Mouse (Mus musculus) limb, embryonic 12.5 days (tissue): ENCODE measurements around the gene Mboat2. TPM values are rescaled to one million over a fixed set of nuclear protein-coding genes. Genes with fewer than 3 reads are reported as not detected.

Experiments
- ATAC-seq: fragments of 200-750 bp; cut with Nextera tagmentation; 2 replicates; pipeline ENCODE4 v1.8.0; 2017; ENCODE audit warnings: low read depth, moderate TSS enrichment; ENCODE audit not compliant: insufficient number of reproducible peaks, insufficient read depth, low FRiP score, low TSS enrichment
- H3K27ac ChIP-seq: fragments of 300-500 bp; sonication (generic); 2 replicates; pipeline ENCODE4 v1.5.1; 2016; ENCODE audit warnings: mild to moderate bottlenecking, moderate library complexity
- H3K27me3 ChIP-seq: fragments of 300-500 bp; sonication (generic); 2 replicates; pipeline ENCODE4 v1.6.1; 2016; ENCODE audit warnings: mild to moderate bottlenecking, moderate library complexity
- H3K36me3 ChIP-seq: fragments of 300-500 bp; sonication (generic); 2 replicates; pipeline ENCODE4 v1.6.1; 2016; ENCODE audit warnings: mild to moderate bottlenecking, moderate library complexity
- H3K4me1 ChIP-seq: fragments of 300-500 bp; sonication (generic); replicated peaks from 2 replicates; pipeline ENCODE4 v1.6.1; 2016
- H3K4me2 ChIP-seq: fragments of 300-500 bp; sonication (generic); 2 replicates; pipeline ENCODE4 v1.6.1; 2016; ENCODE audit warnings: mild to moderate bottlenecking, moderate library complexity
- H3K4me3 ChIP-seq: fragments of 300-500 bp; sonication (generic); replicated peaks from 2 replicates; pipeline ENCODE4 v1.5.1; 2016; ENCODE audit warnings: mild to moderate bottlenecking
- H3K9ac ChIP-seq: fragments of 300-500 bp; sonication (generic); replicated peaks from 2 replicates; pipeline ENCODE4 v1.6.1; 2016; ENCODE audit warnings: mild to moderate bottlenecking, moderate library complexity
- H3K9me3 ChIP-seq: fragments of 300-500 bp; sonication (generic); 2 replicates; pipeline ENCODE4 v1.6.1; 2016; ENCODE audit warnings: mild to moderate bottlenecking, moderate library complexity
- WGBS: fragments of 180-500 bp; shearing (Covaris S2); methylation state at CpG from one replicate; pipeline ENCODE4 v1.1.7; 2016; 5-methylcytosine and 5-hydroxymethylcytosine counted together
- polyA plus RNA-seq: library from polyadenylated mRNA; unstranded; fragments of >200 nt; fragmentation: Nextera tagmentation; extraction: Ambion mirVana; gene quantifications from 2 replicates; pipeline ENCODE4 v1.2.1, GENCODE M21; 2016

The Mboat2 gene
- polyA plus RNA-seq, 1 experiment from 2014 or later: 59.1 TPM

GRCm38 (mm10) chr12:24929043-24929442, 98.4 kb downstream of the Mboat2 start:
- peaks cover 37% of the 10 kb centered on the region for H3K36me3 ChIP-seq
- no peaks in the 10 kb centered on the region for H3K27me3 ChIP-seq
- H3K4me2 ChIP-seq: no peak overlapping the region
- no peak for ATAC-seq
- WGBS: 81% methylated on average over 7 of the region's 7 CpGs
- peak overlapping the region; percentile 56; the same call in 1 of the 2 replicates for H3K27ac ChIP-seq
- no peak overlapping the region for H3K9ac ChIP-seq
- no peak overlapping the region for H3K4me3 ChIP-seq
- no peaks in the 10 kb centered on the region for H3K9me3 ChIP-seq
- H3K4me1 ChIP-seq: peaks cover 9% of the 10 kb centered on the region; the same call in 1 of the 2 replicates

- Histone ChIP-seq H3K27ac (no peak overlapping the region), H3K4me2 (no peak overlapping the region), H3K4me1 (peaks cover 7% of the 10 kb centered on the region; the same call in 1 of the 2 replicates), H3K27me3 (no peaks in the 10 kb centered on the region), H3K9ac (no peak overlapping the region), H3K4me3 (no peak overlapping the region), H3K9me3 (no peaks in the 10 kb centered on the region), H3K36me3 (peaks cover 38% of the 10 kb centered on the region)
- 89% methylated on average over 3 of the region's 3 CpGs for WGBS
- ATAC-seq: no peak
Measured at GRCm38 (mm10) chr12:24930760-24931159, 100.1 kb downstream of the Mboat2 start.

- Histone ChIP-seq H3K4me1 (peaks cover 7% of the 10 kb centered on the region; the same call in 1 of the 2 replicates), H3K4me2 (no peak overlapping the region), H3K9ac (no peak overlapping the region), H3K9me3 (no peaks in the 10 kb centered on the region), H3K27ac (no peak overlapping the region), H3K36me3 (peaks cover 41% of the 10 kb centered on the region), H3K27me3 (no peaks in the 10 kb centered on the region), H3K4me3 (no peak overlapping the region)
- no peak for ATAC-seq
- WGBS: 79% methylated on average over 6 of the region's 6 CpGs
Measured at GRCm38 (mm10) chr12:24932120-24932519, 101.4 kb downstream of the Mboat2 start.

- peaks cover 40% of the 10 kb centered on the region for H3K36me3 ChIP-seq
- no peaks in the 10 kb centered on the region for H3K27me3 ChIP-seq
- ATAC-seq: no peak
- WGBS: 91% methylated on average over 1 of the region's 1 CpGs
- H3K9me3 ChIP-seq: no peaks in the 10 kb centered on the region
- H3K4me1 ChIP-seq: peaks cover 7% of the 10 kb centered on the region; the same call in 1 of the 2 replicates
- H3K27ac ChIP-seq: no peak overlapping the region
- H3K4me3 ChIP-seq: no peak overlapping the region
- no peak overlapping the region for H3K9ac ChIP-seq
- no peak overlapping the region for H3K4me2 ChIP-seq
Measured at GRCm38 (mm10) chr12:24933206-24933775, 102.6 kb downstream of the Mboat2 start.

- WGBS: 87% methylated on average over 3 of the region's 3 CpGs
- peaks cover 34% of the 10 kb centered on the region for H3K36me3 ChIP-seq
Measured at GRCm38 (mm10) chr12:24933996-24934395, 103.3 kb downstream of the Mboat2 start.

GRCm38 (mm10) chr12:24936281-24936680, 105.6 kb downstream of the Mboat2 start:
- H3K4me3 ChIP-seq: no peak overlapping the region

More at GRCm38 (mm10) chr12:24933996-24934395, 103.3 kb downstream of the Mboat2 start:
- Histone ChIP-seq H3K4me3 (no peak overlapping the region), H3K9ac (no peak overlapping the region), H3K9me3 (no peaks in the 10 kb centered on the region), H3K4me1 (peaks cover 1% of the 10 kb centered on the region; the same call in 1 of the 2 replicates), H3K4me2 (no peak overlapping the region), H3K27ac (no peak overlapping the region), H3K27me3 (no peaks in the 10 kb centered on the region)
- ATAC-seq: no peak

GRCm38 (mm10) chr12:24939372-24939771, 108.7 kb downstream of the Mboat2 start:
- 95% methylated on average over 8 of the region's 8 CpGs for WGBS
- Histone ChIP-seq H3K36me3 (peaks cover 63% of the 10 kb centered on the region), H3K4me2 (no peak overlapping the region), H3K9ac (no peak overlapping the region), H3K9me3 (no peaks in the 10 kb centered on the region), H3K27ac (no peak overlapping the region), H3K4me1 (no peaks in the 10 kb centered on the region), H3K4me3 (no peak overlapping the region), H3K27me3 (no peaks in the 10 kb centered on the region)
- ATAC-seq: no peak

More at GRCm38 (mm10) chr12:24936281-24936680, 105.6 kb downstream of the Mboat2 start:
- Histone ChIP-seq H3K27me3 (no peaks in the 10 kb centered on the region), H3K9ac (no peak overlapping the region), H3K36me3 (peaks cover 45% of the 10 kb centered on the region), H3K4me2 (no peak overlapping the region), H3K27ac (no peak overlapping the region), H3K9me3 (no peaks in the 10 kb centered on the region), H3K4me1 (no peaks in the 10 kb centered on the region)
- 78% methylated on average over 1 of the region's 1 CpGs for WGBS
- no peak for ATAC-seq

GRCm38 (mm10) chr12:24942619-24943287, 112.1 kb downstream of the Mboat2 start:
- 87% methylated on average over 9 of the region's 9 CpGs for WGBS
- ATAC-seq: no peak
- Histone ChIP-seq H3K9ac (no peak overlapping the region), H3K4me3 (no peak overlapping the region), H3K27ac (no peak overlapping the region), H3K4me2 (no peak overlapping the region), H3K36me3 (peaks cover 83% of the 10 kb centered on the region), H3K4me1 (no peaks in the 10 kb centered on the region), H3K9me3 (no peaks in the 10 kb centered on the region), H3K27me3 (no peaks in the 10 kb centered on the region)

GRCm38 (mm10) chr12:24943427-24943826, 112.7 kb downstream of the Mboat2 start:
- Histone ChIP-seq H3K36me3 (peaks cover 87% of the 10 kb centered on the region), H3K9ac (no peak overlapping the region), H3K9me3 (no peaks in the 10 kb centered on the region), H3K27ac (no peak overlapping the region), H3K4me1 (no peaks in the 10 kb centered on the region), H3K4me2 (no peak overlapping the region), H3K4me3 (no peak overlapping the region), H3K27me3 (no peaks in the 10 kb centered on the region)
- ATAC-seq: no peak
- 89% methylated on average over 4 of the region's 4 CpGs for WGBS

GRCm38 (mm10) chr12:24944597-24944996, 113.9 kb downstream of the Mboat2 start:
- WGBS: 88% methylated on average over 7 of the region's 7 CpGs
- Histone ChIP-seq H3K4me1 (no peaks in the 10 kb centered on the region), H3K9me3 (no peaks in the 10 kb centered on the region), H3K9ac (no peak overlapping the region), H3K27me3 (no peaks in the 10 kb centered on the region), H3K4me2 (no peak overlapping the region), H3K36me3 (peaks cover 88% of the 10 kb centered on the region), H3K27ac (no peak overlapping the region), H3K4me3 (no peak overlapping the region)
- no peak for ATAC-seq

- Histone ChIP-seq H3K36me3 (peaks cover 88% of the 10 kb centered on the region), H3K27ac (no peak overlapping the region), H3K4me2 (no peak overlapping the region), H3K4me1 (no peaks in the 10 kb centered on the region), H3K9me3 (peaks cover 5% of the 10 kb centered on the region), H3K4me3 (no peak overlapping the region), H3K9ac (no peak overlapping the region), H3K27me3 (no peaks in the 10 kb centered on the region)
- 89% methylated on average over 14 of the region's 14 CpGs for WGBS
- ATAC-seq: no peak
Measured at GRCm38 (mm10) chr12:24947065-24947464, 116.4 kb downstream of the Mboat2 start.
